Mouse (Mus musculus): ENCODE measurements around the gene Guk1.

Gene Guk1

DNA sequence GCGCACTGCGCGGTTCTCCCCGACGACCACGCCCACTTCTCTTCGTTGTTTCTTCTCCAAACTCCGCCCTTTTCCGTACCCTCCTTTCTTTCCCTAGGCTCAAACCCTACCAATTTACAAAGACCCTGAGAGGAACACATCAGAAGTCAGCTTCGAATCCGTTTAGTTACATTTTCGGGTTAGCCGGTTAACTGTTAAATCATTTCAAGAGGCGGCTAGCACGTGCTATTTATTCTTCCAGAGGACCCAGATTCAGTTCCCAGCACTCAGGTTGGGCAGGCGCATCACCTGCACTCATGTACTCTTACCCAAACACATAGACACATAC is at the start of gene Guk1:
Gene Guk1, minus strand, starts transcription at position 154 of the 328 bp plus-strand sequence.
- WGBS = 3% methylated on average over 16 of the region's 16 CpGs

- 79% methylated on average over 4 of the region's 4 CpGs for WGBS
These were observed 47.8 kb upstream of the Guk1 start for GRCm38 (mm10) chr11:59239796-59240195.

DNA sequence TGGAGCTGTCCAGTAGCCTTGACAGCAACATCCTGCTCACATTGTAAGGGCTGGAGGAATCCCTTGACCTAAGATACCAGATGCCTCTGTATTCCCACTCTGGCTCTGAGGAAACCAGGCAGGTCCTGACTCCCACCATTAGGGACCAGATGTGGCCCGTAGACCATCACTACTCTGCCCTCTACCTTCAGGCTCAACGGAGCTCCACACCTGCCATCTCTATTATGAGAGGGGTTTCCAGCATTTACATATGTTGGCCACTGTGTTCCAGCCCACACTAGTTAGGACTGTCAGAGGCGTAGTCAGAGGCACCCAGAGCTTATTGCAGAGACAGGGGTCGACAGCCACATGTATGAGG is 47.4 kb upstream of the Guk1 start:
- WGBS = 64% methylated on average over 4 of the region's 4 CpGs

- 15% methylated on average over 14 of the region's 15 CpGs for WGBS
These were observed 46.8 kb upstream of the Guk1 start for GRCm38 (mm10) chr11:59238525-59239427.

- 72% methylated on average over 2 of the region's 2 CpGs for WGBS
These were observed 40.8 kb upstream of the Guk1 start for GRCm38 (mm10) chr11:59232797-59233196.

DNA sequence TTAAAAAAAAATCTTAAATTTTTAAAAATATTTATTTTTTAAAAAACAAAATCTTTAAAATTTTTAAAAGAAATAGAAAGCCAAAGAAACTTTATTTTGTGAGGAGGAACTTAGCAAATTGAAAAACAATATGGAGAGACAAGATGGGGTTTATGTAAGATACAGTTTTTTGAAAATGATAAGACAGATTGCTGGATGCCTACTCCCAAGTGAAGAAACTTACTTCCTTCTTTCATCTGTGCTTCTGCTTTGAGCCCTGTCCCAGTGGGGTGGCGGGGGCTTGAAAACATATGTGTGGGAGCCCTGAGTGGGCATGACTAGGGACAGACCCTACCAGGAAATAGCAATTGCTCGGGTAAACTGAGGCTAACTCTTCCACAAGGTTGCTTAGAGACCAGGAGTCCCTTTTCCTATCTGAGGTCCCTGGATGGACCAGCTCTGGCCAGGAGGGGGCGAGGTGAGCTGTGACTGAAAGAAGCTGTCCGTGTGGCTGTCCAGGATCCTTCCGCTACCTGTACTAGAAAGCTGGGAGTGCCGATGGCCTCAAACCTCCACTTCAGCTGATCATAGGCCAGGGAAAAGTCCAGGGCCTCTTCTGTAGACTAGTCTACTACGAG is 38.2 kb upstream of the Guk1 start:
- WGBS = 18% methylated on average over 7 of the region's 7 CpGs

GRCm38 (mm10) chr11:59228122-59228953 is 36.3 kb upstream of the Guk1 start, which contains the start of gene Arf1:
Gene Arf1, minus strand, starts transcription at chr11:59228270.
- WGBS = 5% methylated on average over 59 of the region's 59 CpGs

DNA sequence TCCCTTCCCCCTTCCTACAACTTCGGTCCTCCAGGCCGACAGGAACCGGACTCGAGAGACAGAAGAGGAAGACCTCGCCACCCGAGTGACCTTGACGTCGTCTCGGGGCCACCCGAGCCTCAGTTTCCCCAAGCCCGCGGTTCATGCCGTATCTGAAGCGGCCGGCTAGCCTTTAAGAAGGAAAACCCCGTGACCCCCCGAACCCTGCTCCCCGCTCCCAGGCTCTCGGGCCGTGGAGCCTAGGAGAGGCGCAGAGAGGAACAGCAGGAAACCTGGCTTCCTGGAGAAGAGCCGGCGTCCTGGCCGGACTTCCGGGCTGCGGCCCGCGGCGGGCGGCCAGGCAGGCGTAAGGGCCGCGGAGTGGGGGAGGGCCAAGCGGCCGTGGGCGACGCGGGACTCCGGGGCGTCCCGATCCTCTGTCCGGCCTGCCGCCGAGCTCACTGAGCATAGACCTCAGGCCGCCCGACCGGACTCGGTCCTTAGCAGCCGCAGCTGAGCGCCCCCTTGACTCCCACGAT is 35.7 kb upstream of the Guk1 start:
- WGBS = 1% methylated on average over 51 of the region's 51 CpGs

GRCm38 (mm10) chr11:59226787-59227603 is 35.0 kb upstream of the Guk1 start:
- WGBS = 2% methylated on average over 21 of the region's 21 CpGs

DNA sequence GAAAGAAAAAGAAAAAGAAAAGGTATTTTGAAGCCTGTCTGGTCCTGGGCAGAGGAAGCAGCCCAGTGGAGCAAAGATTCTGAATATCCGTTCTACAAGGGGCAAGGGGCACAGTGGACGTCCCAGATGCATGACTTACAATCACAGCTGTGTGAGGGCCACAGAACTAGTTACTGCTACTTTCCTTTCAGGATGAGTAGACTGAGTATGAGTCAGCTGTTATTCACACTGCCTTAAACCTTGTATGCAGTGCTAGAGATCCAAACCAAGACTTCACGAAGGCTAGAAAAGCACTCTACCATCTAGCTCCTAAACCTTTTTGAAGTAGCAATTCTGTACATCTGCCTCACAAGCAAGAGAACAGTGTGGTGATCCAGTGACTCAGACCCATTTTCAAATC is 34.2 kb upstream of the Guk1 start:
- WGBS = 17% methylated on average over 3 of the region's 3 CpGs

DNA sequence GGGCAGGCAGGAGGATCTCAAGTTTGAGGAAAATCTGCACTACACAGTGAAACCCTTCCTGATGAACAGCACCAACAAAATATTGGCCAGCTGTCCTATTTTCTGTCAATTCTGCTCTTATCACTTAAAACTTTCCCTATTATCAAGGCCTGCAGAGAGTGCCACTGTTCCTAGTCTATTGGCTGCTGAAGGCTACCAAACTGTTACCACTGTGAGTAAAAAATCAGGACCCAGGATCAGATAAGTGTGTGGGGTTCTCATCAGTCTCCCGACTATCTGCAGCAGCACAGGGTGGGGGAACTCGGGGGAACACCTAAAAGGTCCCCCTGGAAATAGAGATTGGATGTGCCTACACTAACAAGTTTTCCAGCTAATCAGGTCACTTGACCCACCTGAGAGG is 33.2 kb upstream of the Guk1 start:
- WGBS = 47% methylated on average over 2 of the region's 2 CpGs

- WGBS = 39% methylated on average over 2 of the region's 2 CpGs
These were observed 32.5 kb upstream of the Guk1 start for GRCm38 (mm10) chr11:59224470-59224869.

- 77% methylated on average over 3 of the region's 3 CpGs for WGBS
These were observed 32.0 kb upstream of the Guk1 start for GRCm38 (mm10) chr11:59224025-59224424.

DNA sequence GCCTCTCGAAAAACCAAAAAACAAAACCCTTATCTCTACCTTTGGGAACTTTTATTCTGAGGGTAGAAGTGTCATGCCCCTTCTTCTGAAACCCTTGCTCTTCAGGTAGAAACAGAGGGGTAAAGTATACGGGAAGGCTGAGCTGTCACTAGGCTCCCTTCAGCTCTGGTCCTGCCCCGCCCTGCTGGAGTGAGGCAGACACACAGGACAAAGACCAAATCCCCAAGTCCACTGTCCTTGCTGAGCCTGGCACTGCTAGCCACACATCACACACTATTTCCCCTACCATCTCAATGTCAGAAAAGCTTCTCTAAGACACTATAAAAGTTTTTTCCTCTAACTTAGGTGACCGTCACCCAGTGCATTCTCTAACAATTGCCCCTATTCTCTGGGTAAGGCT is 30.3 kb upstream of the Guk1 start:
- WGBS = 78% methylated on average over 4 of the region's 4 CpGs

DNA sequence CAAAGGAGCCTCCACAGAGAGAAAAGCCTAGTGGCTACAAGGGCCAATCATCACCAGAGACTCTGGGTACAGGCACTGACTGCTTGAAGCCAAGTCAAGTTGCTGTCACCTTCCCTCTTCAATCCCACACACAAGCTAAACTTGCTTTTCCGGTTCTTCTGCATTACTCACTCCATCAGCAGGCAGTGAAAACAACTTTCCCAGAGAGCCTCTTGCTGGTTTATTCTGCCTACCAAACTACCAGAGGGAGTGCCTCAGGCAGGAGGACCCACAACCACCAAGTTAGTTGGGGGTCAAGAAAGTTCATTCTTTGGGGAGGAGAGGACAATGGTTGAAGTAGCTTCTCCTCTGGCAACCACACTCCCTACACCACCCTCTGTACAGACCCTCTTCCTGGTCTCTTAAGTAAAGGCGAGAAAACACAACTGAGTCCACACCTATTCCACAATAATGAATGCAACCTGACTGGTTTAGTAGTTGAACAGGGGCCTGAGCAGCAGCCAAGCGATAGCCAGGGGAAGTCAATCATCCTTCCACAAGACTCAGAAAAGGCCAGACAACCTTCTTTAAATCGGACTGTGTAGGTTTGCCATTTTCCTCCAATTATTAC is 26.5 kb upstream of the Guk1 start:
- WGBS = 73% methylated on average over 4 of the region's 4 CpGs

- WGBS = 15% methylated on average over 3 of the region's 3 CpGs
These were observed 24.9 kb upstream of the Guk1 start for GRCm38 (mm10) chr11:59216955-59217354.

- 64% methylated on average over 12 of the region's 12 CpGs for WGBS
These were observed 21.0 kb upstream of the Guk1 start for GRCm38 (mm10) chr11:59212892-59213494.

GRCm38 (mm10) chr11:59212320-59212719 is 20.3 kb upstream of the Guk1 start:
- 51% methylated on average over 12 of the region's 12 CpGs for WGBS

GRCm38 (mm10) chr11:59211561-59211960 is 19.5 kb upstream of the Guk1 start:
- WGBS = 73% methylated on average over 9 of the region's 9 CpGs

- 56% methylated on average over 4 of the region's 4 CpGs for WGBS
These were observed 18.0 kb upstream of the Guk1 start for GRCm38 (mm10) chr11:59210020-59210419.

Measured in cerebral cortex, adult 2 months (tissue).